Mouse (Mus musculus) erythroblast, adult 5-6 weeks (primary cell): ENCODE measurements around the gene Ift80. TPM values are rescaled to one million over a fixed set of nuclear protein-coding genes. Genes with fewer than 3 reads are reported as not detected.
"Not testable (repeated sequence)": the region's sequence is repeated elsewhere in the genome, so short reads cannot be mapped to it uniquely, and the experiment has no call there.

Experiments used
- ATAC-seq: replicated peaks from 2 replicates; pipeline ENCODE4 v1.8.0; 2016; ENCODE audit warnings: moderate number of reproducible peaks, mild to moderate bottlenecking, moderate TSS enrichment, inconsistent platforms; ENCODE audit not compliant: poor library complexity, low FRiP score, severe bottlenecking
- total RNA-seq, 2 experiments: library from RNA; stranded (forward) in 1 of 2; stranded (reverse) in 1 of 2; fragments of 150-400 nt in 1 of 2; fragments of 200-764, 138-1000 nt in 1 of 2; gene quantifications; 2 replicates each; pipeline versions ENCODE4 v1.2.3 to v1.2.4; 2015 to 2017; ENCODE audit warnings: low replicate concordance in 2 of 2

Gene Ift80
- 45.6 and 50.7 TPM in 2 replicates for total RNA-seq (2015; ENCODE audit: low replicate concordance)
- total RNA-seq (2017; ENCODE audit: low replicate concordance) = 73.9 and 79.5 TPM in 2 replicates

DNA sequence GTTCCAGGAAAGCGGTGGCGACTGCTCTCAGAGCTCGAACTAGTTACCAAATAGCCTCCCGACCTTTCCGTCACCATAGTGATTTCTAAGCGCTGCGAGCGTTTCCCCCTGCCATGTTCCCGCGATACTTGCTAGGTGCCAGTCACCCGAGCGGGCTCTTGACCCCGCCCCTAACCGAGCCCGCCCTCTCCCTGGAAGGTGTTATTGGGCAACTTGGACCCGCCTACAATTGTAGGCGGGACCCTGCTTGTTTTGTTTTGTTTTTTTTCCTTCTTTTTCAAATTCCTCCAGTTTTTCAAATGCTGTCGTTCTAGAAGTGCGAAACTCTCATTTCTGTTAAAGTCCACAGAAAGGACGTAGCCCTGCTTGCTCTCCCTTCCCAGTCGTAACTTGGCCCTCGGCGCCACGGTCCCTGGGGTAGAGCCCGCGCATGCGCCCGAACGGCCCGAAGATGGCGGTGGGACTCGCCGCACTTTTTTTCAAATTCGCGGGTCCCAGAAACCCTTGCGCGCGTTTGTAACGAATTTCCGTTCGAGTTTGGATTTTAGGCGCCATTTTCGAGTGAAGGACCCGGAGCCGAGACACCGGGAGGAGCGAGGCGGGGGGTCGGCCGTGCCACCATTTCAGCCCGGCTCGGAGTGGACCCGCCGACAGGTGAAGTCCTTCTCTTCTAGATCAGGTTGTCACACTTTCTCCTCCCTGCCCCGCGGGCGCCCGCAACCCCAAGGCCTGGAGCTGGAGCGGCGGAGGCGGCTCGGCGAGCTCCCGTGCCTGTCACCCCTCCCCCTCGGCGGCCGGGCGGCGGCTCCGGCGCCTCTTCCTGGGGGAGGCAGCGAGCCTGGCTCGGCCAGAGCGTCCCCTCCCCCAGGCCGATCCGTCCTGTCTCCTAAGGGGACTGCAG, at the start of gene Ift80, which contains the start of gene Smc4:
Ift80 (minus strand) TSS at position 134 of the 901 bp plus-strand sequence.
Smc4 (plus strand) TSS at position 302 of the 901 bp plus-strand sequence.
- ATAC-seq = peak; percentile 85

DNA sequence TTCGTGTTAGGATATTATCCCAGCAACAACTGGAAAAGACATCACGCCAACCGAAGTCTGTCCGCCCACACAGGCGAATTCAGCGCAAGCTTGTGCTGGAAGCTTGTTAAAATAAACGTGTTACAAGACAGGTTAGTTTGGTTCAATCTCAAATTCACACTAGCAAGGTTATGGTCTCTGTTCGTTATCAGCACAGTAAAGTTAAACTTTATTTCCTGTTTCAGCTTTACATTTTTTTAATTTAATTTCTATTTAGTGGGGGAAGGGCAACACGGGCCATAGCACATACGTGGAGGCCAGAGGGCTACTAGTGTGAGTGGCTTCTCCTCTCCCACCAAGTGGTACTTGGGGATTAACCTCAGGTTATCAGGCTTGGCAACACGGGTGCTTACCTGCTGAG, 47.5 kb upstream of the Ift80 start:
- ATAC-seq = no peak

GRCm38 (mm10) chr3:69049011-69049410, 44.6 kb upstream of the Ift80 start:
- no peak for ATAC-seq

DNA sequence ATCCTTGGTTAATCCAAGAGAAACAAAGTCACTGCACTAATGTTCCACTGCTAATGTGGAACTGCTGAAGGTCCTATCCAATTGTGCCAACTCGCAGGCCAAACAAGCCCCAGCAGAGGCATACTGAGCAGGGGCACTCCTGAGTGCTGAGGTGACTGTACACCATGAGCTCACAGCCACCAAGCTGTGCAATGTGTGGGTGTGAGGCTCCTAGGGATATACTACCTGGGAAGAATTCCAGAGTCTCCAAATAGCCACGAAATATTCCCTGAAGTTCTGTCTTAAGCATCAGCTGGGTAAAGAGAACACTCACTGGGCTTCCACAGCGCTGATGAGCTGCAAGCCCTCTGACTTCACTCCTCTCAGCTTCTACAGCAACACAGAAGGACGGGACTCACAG, 43.3 kb upstream of the Ift80 start:
- no peak for ATAC-seq

GRCm38 (mm10) chr3:69046509-69046908, 42.1 kb upstream of the Ift80 start:
- ATAC-seq = 0 out of 2 replicates have a peak, but pooled peaks have one; percentile 21

GRCm38 (mm10) chr3:69045750-69046149, 41.4 kb upstream of the Ift80 start:
- ATAC-seq = no peak

DNA sequence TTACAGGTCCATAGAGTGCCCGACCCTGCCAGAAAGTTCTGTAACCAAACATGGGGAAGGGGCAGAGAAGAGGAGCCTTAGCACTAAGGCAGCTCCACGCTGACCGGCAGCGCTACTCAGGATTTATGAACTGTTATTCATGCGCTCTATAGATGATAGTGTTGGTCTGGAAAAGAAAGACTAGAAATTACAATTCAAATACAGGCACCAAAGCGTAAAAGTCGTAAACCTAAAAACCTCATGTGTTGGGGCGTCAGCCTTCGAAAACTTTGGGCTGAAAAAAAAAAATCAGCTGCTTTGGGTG, 41.0 kb upstream of the Ift80 start:
- peak; percentile 26 for ATAC-seq

DNA sequence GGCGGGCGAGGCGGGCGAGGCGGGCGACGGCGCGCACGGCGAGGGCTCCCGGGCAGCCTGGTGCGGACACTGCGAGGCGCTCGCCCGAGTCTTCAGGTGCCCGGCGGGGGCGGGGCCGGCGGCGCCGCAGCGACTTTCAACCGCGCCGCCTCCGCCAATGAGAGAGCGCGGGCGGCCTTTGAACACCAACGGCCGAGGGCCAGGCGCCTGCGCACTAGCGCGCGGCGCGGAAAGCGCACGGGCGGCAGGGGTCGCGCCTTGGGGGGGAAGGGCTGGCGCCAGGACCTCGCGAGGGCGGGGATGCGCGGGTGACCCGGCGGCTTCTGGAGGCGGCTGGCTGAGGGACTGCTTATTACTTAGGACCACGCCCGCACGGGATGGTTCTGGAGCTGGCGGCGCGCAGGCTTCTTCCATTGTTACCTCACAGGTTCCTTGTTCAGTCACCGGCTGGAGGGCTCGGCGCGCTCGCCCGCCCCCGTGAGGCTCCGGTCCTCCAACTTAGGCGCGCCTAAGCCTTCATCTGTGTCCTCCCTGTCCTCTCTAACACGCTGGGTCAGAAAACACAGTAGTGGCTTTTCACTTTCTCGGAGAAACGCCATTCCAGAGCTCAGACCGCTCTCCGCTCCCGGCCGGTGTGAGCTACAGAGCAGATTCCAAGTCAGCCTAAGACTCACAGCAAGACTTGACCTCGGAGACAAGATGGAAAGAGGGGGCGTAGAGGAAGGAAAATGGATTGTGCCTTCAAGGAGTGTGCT, 40.5 kb upstream of the Ift80 start, which contains the start of gene Trim59:
Trim59 (minus strand) TSS at position 111 of the 755 bp plus-strand sequence.
- ATAC-seq = peak; percentile 70

DNA sequence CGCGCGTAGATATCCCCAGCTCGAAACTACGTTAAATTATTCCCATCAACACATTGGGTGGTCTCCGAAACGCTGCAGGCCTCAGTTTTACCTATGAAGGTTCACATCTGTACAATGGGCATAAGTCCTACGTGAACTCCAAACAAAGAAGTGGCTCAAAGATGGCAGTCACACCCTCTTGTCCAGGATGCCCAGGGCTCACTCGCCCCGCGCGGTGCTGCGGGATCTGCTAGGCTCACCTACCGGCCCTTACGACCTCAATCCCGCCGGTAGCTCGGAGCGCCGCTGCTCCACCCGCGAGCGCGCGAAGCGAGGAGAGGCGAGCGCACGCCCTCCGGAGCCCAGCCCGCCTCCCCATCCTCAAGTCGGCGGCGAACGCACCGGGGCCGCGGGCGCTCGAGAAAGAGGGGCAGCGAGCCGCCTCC, 39.8 kb upstream of the Ift80 start:
- peak; percentile 34 for ATAC-seq

GRCm38 (mm10) chr3:69041298-69041697, 36.9 kb upstream of the Ift80 start:
- no peak for ATAC-seq

DNA sequence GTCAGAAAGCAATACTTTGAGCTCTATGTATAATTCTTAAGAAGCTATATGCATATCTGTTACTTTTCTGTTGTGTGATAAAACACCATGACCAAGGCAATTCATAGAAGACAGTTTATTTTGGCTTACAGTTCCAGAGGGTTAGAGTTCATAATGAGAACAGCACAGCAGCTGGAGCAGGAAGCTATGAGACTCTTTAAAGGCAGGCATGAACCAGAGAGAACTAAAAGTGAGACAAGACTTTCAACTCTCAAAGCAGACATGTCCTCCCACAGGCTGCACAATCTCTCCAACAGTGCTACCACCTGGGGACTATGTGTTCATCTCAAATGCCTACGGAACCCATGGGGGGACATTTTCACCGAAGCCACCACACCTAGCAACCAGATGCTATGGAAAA, 35.7 kb upstream of the Ift80 start:
- no peak for ATAC-seq

DNA sequence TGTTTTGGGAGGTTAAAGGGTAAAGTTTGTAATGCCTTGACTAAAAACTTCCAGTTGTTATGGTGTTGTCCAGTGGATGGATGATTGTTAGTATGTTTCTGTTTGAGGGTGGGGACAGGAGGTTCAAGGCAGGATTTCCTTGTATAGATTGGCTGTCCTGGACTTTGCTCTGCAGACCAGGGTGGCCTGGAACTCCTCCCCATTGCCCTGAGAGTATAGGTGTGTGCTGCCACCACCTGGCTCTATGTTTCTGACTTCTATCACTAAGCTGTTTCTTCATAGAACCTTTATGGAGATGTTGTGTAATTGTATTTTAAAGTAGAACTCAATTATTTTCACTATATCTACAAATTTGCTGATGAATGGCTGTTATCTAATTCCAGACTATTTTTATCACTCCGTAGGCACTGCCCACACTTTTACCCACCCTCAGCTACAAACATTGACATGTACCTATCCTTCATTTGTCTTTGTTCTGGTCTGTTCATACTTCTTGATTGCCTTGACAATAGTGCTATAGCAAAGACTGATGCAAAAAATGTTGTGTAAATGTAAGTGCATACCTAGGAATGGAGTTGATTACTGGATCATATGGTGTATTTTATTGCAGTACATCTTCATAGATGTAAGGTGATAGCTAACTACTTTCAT, 21.9 kb upstream of the Ift80 start:
- no peak for ATAC-seq

DNA sequence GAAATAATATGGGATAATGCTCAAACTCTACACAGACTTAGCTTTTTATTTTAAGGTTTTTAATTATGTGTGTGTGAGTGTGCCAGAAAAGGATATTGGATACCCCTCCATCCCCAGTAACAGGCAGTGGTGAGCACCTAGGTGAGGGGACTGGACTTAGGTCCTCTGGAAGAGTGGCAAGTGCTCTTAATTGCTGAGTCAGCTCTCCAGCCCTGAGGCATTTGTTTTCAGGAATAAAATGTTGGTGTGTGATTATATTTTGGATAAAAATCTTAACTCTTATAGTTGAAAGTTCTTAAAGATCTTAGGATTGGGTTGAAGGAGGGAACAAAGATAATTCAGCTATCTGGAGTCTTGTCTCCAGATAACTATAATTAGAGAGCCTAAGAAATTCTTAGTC, 16.4 kb upstream of the Ift80 start:
- no peak for ATAC-seq

DNA sequence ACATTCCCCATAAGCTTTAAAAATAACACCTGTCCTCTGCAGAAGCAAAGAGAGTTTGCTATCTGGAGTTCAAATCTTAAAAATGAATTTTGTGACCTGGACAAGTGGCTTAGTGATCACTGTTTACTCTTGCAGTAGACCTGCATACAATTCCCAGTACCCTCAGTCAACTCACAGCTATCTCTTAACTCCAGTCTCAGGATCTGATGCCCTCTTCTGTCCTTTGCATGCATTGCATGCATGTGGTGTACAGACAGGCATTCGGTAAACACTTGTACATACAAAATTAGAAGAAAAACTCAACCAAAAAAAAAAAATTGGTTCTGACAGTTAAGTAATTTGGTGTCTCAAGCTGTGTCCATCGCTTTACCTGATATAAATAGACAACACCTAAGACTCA, 15.9 kb upstream of the Ift80 start:
- peak; percentile 81 for ATAC-seq

DNA sequence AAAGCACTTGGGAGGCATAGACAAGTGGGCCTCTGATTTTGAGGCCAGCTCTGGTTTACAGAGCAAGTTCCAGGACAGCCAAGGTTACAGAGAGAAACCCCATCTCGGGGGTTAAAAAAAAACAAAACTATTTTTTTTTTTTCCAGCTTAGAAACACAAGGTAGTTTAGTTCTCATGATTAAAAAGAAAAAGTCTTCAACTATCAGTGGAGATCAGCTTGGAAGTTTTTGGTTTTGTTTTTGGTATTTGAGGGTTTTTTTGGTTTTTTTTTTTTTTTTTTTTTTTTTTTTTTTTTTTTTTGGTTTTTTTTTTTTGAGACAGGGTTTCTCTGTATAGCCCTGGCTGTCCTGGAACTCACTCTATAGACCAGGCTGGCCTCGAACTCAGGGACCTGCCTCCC, 14.3 kb upstream of the Ift80 start:
- not testable (repeated sequence) for ATAC-seq

- no peak for ATAC-seq
Measured at GRCm38 (mm10) chr3:69017181-69017580, 12.8 kb upstream of the Ift80 start.

DNA sequence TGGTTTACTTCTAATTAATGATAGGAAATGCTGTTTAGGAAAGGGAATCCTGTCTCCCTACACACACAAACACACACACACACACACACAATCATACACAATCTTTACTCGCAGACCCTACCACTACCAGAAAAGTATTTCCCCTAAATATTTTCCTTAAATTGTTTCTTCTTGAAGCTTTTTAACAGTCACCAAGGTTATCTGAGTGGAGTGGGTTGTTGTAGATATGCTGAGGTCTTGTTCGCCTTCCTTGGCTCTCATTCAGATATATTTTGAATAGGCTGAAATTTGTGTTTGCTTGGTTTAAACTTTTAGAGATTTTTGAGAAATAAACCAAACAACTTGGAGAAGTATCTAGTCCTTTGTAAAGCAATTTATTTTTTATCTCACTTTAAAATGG, 4.5 kb upstream of the Ift80 start:
- no peak for ATAC-seq

DNA sequence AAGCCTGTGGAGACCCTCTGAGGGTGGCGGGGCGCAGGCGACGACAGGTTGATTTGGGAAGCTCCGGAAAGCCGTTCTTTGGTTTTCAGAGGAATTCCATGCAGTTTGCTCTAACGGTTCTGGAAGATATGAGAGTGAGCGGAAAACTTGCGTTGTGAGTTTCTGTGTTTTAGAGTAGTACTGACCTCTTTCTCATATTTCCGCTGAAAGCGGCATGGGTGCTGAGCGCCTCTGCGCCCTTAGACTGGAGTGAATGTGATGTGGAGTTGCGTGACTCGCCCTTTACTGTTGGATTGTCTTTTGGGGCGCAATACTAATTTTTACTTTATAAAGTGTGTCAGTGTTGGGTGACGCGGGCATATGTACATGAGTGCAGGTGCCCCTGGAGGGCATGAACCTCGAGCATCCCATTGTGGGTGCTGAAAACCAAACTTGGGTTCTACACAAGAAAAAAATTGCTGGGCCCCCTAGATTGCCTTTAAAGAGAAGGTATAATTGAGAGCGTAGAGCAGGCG, 1.9 kb upstream of the Ift80 start:
- 0 out of 2 replicates have a peak, but pooled peaks have one; percentile 5 for ATAC-seq

DNA sequence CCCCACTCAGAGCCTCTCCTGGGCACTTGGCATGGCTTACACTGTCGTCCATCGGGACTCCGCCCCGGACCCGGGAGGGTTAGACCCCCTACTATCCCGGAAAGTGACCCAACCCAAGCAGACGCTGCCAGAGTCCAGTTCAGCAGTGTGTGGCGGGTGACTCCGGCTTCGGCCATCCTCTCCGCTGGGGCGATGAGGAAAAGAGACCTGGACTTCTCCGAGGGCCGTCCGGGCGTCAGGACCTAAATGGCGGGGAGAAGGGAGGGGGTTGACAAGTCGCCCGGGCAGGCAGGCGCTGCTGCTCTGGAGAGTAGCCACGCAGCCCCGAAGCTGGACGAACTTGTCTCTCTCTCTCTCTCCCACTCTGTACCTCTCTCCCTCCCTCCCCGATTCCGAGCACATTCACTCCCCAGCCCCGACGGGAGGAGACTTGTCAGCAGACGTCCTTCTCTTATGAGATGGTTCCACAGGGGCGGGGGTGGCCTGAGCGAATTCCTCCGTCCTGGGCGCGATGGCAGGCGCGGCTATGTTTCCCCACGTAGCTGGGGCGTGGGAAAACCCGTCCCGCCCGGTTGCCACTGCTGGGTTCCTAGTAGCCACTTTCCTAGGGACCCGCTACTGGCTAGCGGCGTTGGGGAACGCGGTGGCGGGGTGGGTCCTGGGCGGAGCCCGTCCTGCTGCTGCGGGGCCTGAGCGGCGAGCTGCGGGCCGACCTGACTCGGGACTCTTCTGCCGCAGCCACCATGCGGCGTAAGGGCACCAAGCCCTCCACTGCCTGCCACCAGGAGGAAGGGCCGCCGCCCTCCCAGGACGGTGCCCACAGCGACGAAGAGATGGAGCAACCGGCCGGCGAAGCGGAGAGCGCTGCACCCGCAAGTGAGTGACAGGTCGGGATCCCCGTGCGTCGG, 1.2 kb upstream of the Ift80 start:
- peak; percentile 61 for ATAC-seq
